Mouse (Mus musculus) heart, postnatal 0 days (tissue): Measurements from ENCODE around the gene Nckap5.

Experiments used
- CTCF ChIP-seq: IDR thresholded peaks from 2 replicates; pipeline ENCODE4 v1.5.1; 2016; ENCODE audit warnings: antibody characterized with exemption, control low read depth, low read depth
- EP300 ChIP-seq: IDR thresholded peaks from 2 replicates; pipeline ENCODE4 v1.6.1; 2016; ENCODE audit warnings: antibody characterized with exemption, low read depth

GRCm38 (mm10) chr1:126752247-126753037 lies 78.2 kb downstream of the Nckap5 start:
- TF ChIP-seq EP300 (no peak), CTCF (no peak)
